Mouse (Mus musculus) midbrain, postnatal 0 days (tissue): ENCODE measurements around the gene Eme2. TPM values are rescaled to one million over a fixed set of nuclear protein-coding genes. Genes with fewer than 3 reads are reported as not detected.
A peak's percentile ranks its signal among the peaks of the same experiment; 100 is the strongest.

ENCODE experiments used
- ATAC-seq: fragments of 200-750 bp; cut with Nextera tagmentation; 2 replicates; pipeline ENCODE4 v1.8.0; 2017; ENCODE audit warnings: moderate number of reproducible peaks, mild to moderate bottlenecking, moderate TSS enrichment, moderate library complexity; ENCODE audit not compliant: low FRiP score
- DNase-seq: peaks from one replicate; pipeline ENCODE4 v3.0.0-alpha.2; 2015; ENCODE audit warnings: low spot score
- H3K27ac ChIP-seq: fragments of 300-500 bp; sonication (generic); 2 replicates; pipeline ENCODE4 v1.5.1; 2014; ENCODE audit warnings: low read depth, mild to moderate bottlenecking, low read length, mixed read lengths
- H3K27me3 ChIP-seq: fragments of 300-500 bp; sonication (generic); 2 replicates; pipeline ENCODE4 v1.6.1; 2014; ENCODE audit warnings: low read length, control low read depth, mixed read lengths; ENCODE audit not compliant: insufficient read depth
- H3K36me3 ChIP-seq: fragments of 300-500 bp; sonication (generic); 2 replicates; pipeline ENCODE4 v1.6.1; 2014; ENCODE audit warnings: low read length, control low read depth, mixed read lengths; ENCODE audit not compliant: insufficient read depth
- H3K4me1 ChIP-seq: fragments of 300-500 bp; sonication (generic); 2 replicates; pipeline ENCODE4 v1.6.1; 2014; ENCODE audit warnings: mild to moderate bottlenecking, control low read depth, antibody characterized with exemption, low read length, mixed read lengths; ENCODE audit not compliant: insufficient read depth
- H3K4me2 ChIP-seq: fragments of 300-500 bp; sonication (generic); 2 replicates; pipeline ENCODE4 v1.6.1; 2014; ENCODE audit warnings: low read depth, mild to moderate bottlenecking, low read length, mixed read lengths; ENCODE audit not compliant: poor library complexity, severe bottlenecking
- H3K4me3 ChIP-seq: fragments of 300-500 bp; sonication (generic); 2 replicates; pipeline ENCODE4 v1.5.1; 2014; ENCODE audit warnings: low read depth, mild to moderate bottlenecking, low read length, moderate library complexity
- H3K9ac ChIP-seq: fragments of 300-500 bp; sonication (generic); replicated peaks from 2 replicates; pipeline ENCODE4 v1.6.1; 2014; ENCODE audit warnings: mild to moderate bottlenecking, low read length, moderate library complexity, mixed read lengths; ENCODE audit not compliant: poor library complexity, severe bottlenecking
- H3K9me3 ChIP-seq: fragments of 300-500 bp; sonication (generic); 2 replicates; pipeline ENCODE4 v1.6.1; 2016; ENCODE audit warnings: low read length, control low read depth
- CTCF ChIP-seq: IDR thresholded peaks from 2 replicates; pipeline ENCODE4 v1.5.1; 2016; ENCODE audit warnings: antibody characterized with exemption, mild to moderate bottlenecking
- WGBS: fragments of 180-500 bp; shearing (Covaris S2); extraction: QIAGEN DNeasy Blood & Tissue Kit; methylation state at CpG from one replicate; pipeline ENCODE4 v1.1.7; 2014; 5-methylcytosine and 5-hydroxymethylcytosine counted together
- polyA plus RNA-seq: library from polyadenylated mRNA; unstranded; fragments of >200 nt; fragmentation: Nextera tagmentation; extraction: Ambion mirVana; gene quantifications from 2 replicates; pipeline ENCODE4 v1.2.1, GENCODE M21; 2015
- total RNA-seq: library from RNA; depleted of rRNA; stranded (reverse); fragments of >200 nt; gene quantifications from 2 replicates; pipeline ENCODE4 v1.2.3, GENCODE M21; 2014

Gene Eme2
- total and polyA plus RNA-seq, 2 experiments from 2014 or later: 20.2 to 29.7 TPM

- DNase-seq: no peak
- TF ChIP-seq CTCF: no peak
- no peaks in the 10 kb centered on the region for H3K9me3 ChIP-seq
- H3K27me3 ChIP-seq: no peaks in the 10 kb centered on the region
- ATAC-seq: no peak
- peaks cover 14% of the 10 kb centered on the region for H3K4me1 ChIP-seq
- H3K9ac ChIP-seq: no peak overlapping the region
- WGBS: 94% methylated on average over 6 of the region's 6 CpGs
- H3K36me3 ChIP-seq: peaks cover 68% of the 10 kb centered on the region
- no peak overlapping the region for H3K4me3 ChIP-seq
- H3K27ac ChIP-seq: no peak overlapping the region
- no peak overlapping the region for H3K4me2 ChIP-seq
Measured at GRCm38 (mm10) chr17:24900014-24900413, 5.1 kb upstream of the Eme2 start.

GRCm38 (mm10) chr17:24899153-24899552, 4.3 kb upstream of the Eme2 start:
- no peak for TF ChIP-seq CTCF
- no peaks in the 10 kb centered on the region for H3K27me3 ChIP-seq
- H3K4me3 ChIP-seq: no peak overlapping the region
- H3K9me3 ChIP-seq: no peaks in the 10 kb centered on the region
- no peak overlapping the region for H3K4me2 ChIP-seq
- ATAC-seq (no peak), DNase-seq (no peak)
- no peak overlapping the region for H3K9ac ChIP-seq
- peaks cover 14% of the 10 kb centered on the region for H3K4me1 ChIP-seq
- WGBS: 79% methylated on average over 5 of the region's 5 CpGs
- H3K36me3 ChIP-seq: peaks cover 60% of the 10 kb centered on the region
- H3K27ac ChIP-seq: no peak overlapping the region

- no peak overlapping the region for H3K4me2 ChIP-seq
- H3K36me3 ChIP-seq: peaks cover 54% of the 10 kb centered on the region
- ATAC-seq: no peak
- TF ChIP-seq CTCF: no peak
- H3K4me3 ChIP-seq: no peak overlapping the region
- WGBS: 82% methylated on average over 4 of the region's 4 CpGs
- H3K27me3 ChIP-seq: no peaks in the 10 kb centered on the region
- no peak overlapping the region for H3K27ac ChIP-seq
- H3K9me3 ChIP-seq: no peaks in the 10 kb centered on the region
- peaks cover 14% of the 10 kb centered on the region for H3K4me1 ChIP-seq
- H3K9ac ChIP-seq: peak overlapping the region; percentile 93
- no peak for DNase-seq
Measured at GRCm38 (mm10) chr17:24898041-24898854, 3.4 kb upstream of the Eme2 start.

- no peak for ATAC-seq
- peaks cover 54% of the 10 kb centered on the region for H3K36me3 ChIP-seq
- H3K9ac ChIP-seq: peak overlapping the region; percentile 93
- peak overlapping the region; percentile 87 for H3K4me3 ChIP-seq
- no peaks in the 10 kb centered on the region for H3K27me3 ChIP-seq
- TF ChIP-seq CTCF: no peak
- DNase-seq: no peak
- H3K4me1 ChIP-seq: peaks cover 14% of the 10 kb centered on the region
- H3K9me3 ChIP-seq: no peaks in the 10 kb centered on the region
- 0 out of 2 replicates have a peak overlapping the region, but pooled peaks have one; percentile 91 for H3K27ac ChIP-seq
- peak overlapping the region; percentile 98 for H3K4me2 ChIP-seq
- 79% methylated on average over 4 of the region's 4 CpGs for WGBS
Measured at GRCm38 (mm10) chr17:24897600-24897999, 2.7 kb upstream of the Eme2 start.

- ATAC-seq (peak; percentile 12; the same call in 1 of the 2 replicates), DNase-seq (no peak)
- Histone ChIP-seq H3K9ac (peak overlapping the region; percentile 93), H3K4me2 (peak overlapping the region; percentile 98), H3K27ac (peak overlapping the region; percentile 91), H3K27me3 (no peaks in the 10 kb centered on the region), H3K9me3 (no peaks in the 10 kb centered on the region), H3K36me3 (peaks cover 54% of the 10 kb centered on the region), H3K4me1 (peaks cover 14% of the 10 kb centered on the region), H3K4me3 (peak overlapping the region; percentile 87)
- TF ChIP-seq CTCF: no peak
- WGBS: 23% methylated on average over 11 of the region's 11 CpGs
Measured at GRCm38 (mm10) chr17:24896993-24897269, 2.0 kb upstream of the Eme2 start.

GRCm38 (mm10) chr17:24896241-24896992, 1.5 kb upstream of the Eme2 start, which contains the start of gene Nme3:
Gene Nme3 (plus strand): TSS chr17:24896500.
- H3K4me1 ChIP-seq: peaks cover 14% of the 10 kb centered on the region
- ATAC-seq (peak; percentile 49), DNase-seq (peak; percentile 75)
- under 1% methylated on average over 50 of the region's 50 CpGs for WGBS
- peak within 1 kb of the TSS; percentile 93 for H3K9ac ChIP-seq
- H3K27me3 ChIP-seq: no peaks in the 10 kb centered on the region
- H3K4me2 ChIP-seq: peak within 1 kb of the TSS; percentile 98
- TF ChIP-seq CTCF: peak; percentile 64
- H3K9me3 ChIP-seq: no peaks in the 10 kb centered on the region
- H3K36me3 ChIP-seq: peaks cover 50% of the 10 kb centered on the region
- peak within 1 kb of the TSS; percentile 87 for H3K4me3 ChIP-seq
- peak within 1 kb of the TSS; percentile 91 for H3K27ac ChIP-seq
